In genomic region chr11:98322159-98322558, GRCm38 (mm10) we compare ENCODE assay signal across 19 mouse cellular contexts. TPM values are rescaled to one million over a fixed set of nuclear protein-coding genes. Genes with fewer than 3 reads are reported as not detected.
DNase-seq lines count a peak whose midpoint lies in the region; ATAC-seq and TF ChIP-seq lines count a peak whose summit lies in the region.
"Had no signal": no experiment of that assay in that cellular context is flagged by ENCODE, and none has a peak within 500 bp of the region (broad histone marks: within the 10 kb centered on the region; RNA-seq: fewer than 3 reads in every experiment).

No protein-coding gene starts in this region.

- no peak overlapping the region for H3K4me3 ChIP-seq in layer of hippocampus, adult 2 months
- H3K4me3 ChIP-seq: embryonic facial prominence, embryonic 10.5 days; heart, embryonic 12.5 days; hindbrain, embryonic 10.5 days; intestine, embryonic 15.5 days had no signal

- ATAC-seq in granulocyte monocyte progenitor cell, adult 5-6 weeks (replicated peaks; ENCODE audit: poor library complexity, severe bottlenecking) = no peak
- ATAC-seq: intestine, embryonic 15.5 days had no signal

- no peak for TF ChIP-seq CTCF in layer of hippocampus, adult 2 months (conservative IDR thresholded peaks at IDR 0.05)

- H3K27ac ChIP-seq in layer of hippocampus, adult 2 months = peak overlapping the region; percentile 65; the same call in 1 of the 2 replicates
- H3K27ac ChIP-seq: embryonic facial prominence, embryonic 10.5 days; hindbrain, embryonic 10.5 days; hindbrain, embryonic 14.5 days; intestine, embryonic 15.5 days had no signal

- peak; percentile 63 for DNase-seq in cerebellum, adult 11-12 months
- no peak for DNase-seq in cerebellum, postnatal 4 days (ENCODE audit: low spot score in 2 of 2)
- DNase-seq in cerebellum, postnatal 10 days = peak; percentile 54 to 56
- no peak for DNase-seq in cerebellum, postnatal 36 days
- DNase-seq in layer of hippocampus, adult 2 months (ENCODE audit: low spot score in 2 of 2) = no peak
- no peak for DNase-seq in layer of hippocampus, postnatal 10 days (ENCODE audit: low spot score in 2 of 2)
- DNase-seq: adrenal gland, postnatal 10 days; gastrocnemius, postnatal 14 days; kidney, adult 18-20 months had no signal

RNA-seq across cellular contexts. Expression of gene Neurod2, which starts 7.3 kb away (rescaled TPM):
- 100 to 1,000 TPM; 163 to 165 TPM for total RNA-seq in layer of hippocampus, adult 2 months (2021)
- total RNA-seq in layer of hippocampus, postnatal 10 days (2021) = 100 to 1,000 TPM; 114 to 118 TPM
- total RNA-seq in granulocyte monocyte progenitor cell, adult 5-6 weeks (2014; fragmentation: Nextera tagmentation) = not detected in 2 replicates
- total RNA-seq in granulocyte monocyte progenitor cell, adult 5-6 weeks (2017) = not detected in 2 replicates
- total RNA-seq: adrenal gland, postnatal 10 days; gastrocnemius, adult 18-20 months; gastrocnemius, postnatal 14 days; heart, adult 8-10 months; heart, postnatal 25 days; MEL had no signal

RNA-seq across cellular contexts. Expression of gene Ppp1r1b, which starts 26.0 kb away (rescaled TPM):
- 10 to 100 TPM; 55.9 to 56.2 TPM for total RNA-seq in layer of hippocampus, adult 2 months (2021)
- total RNA-seq in layer of hippocampus, postnatal 10 days (2021) = 10 to 100 TPM; 17.5 to 24.1 TPM
- total RNA-seq in granulocyte monocyte progenitor cell, adult 5-6 weeks (2014; fragmentation: Nextera tagmentation) = not detected in 2 replicates
- total RNA-seq in granulocyte monocyte progenitor cell, adult 5-6 weeks (2017) = not detected in 2 replicates

RNA-seq across cellular contexts. Expression of gene Stard3, which starts 36.0 kb away (rescaled TPM):
- total RNA-seq in layer of hippocampus, adult 2 months (2021) = 10 to 100 TPM; 32.9 to 35.5 TPM
- 10 to 100 TPM; 19.2 to 19.5 TPM for total RNA-seq in layer of hippocampus, postnatal 10 days (2021)
- total RNA-seq in granulocyte monocyte progenitor cell, adult 5-6 weeks (2014; fragmentation: Nextera tagmentation) = 18.4 and 24.9 TPM in 2 replicates
- total RNA-seq in granulocyte monocyte progenitor cell, adult 5-6 weeks (2017) = 18.2 and 27.8 TPM in 2 replicates

Comparison
In these comparisons a context has a peak if more than half of its experiments do, and no peak if none do; other contexts are left out.
1. DNase-seq: peak in cerebellum, adult 11-12 months (single experiment) and cerebellum, postnatal 10 days (2 of 2); none in cerebellum, postnatal 4 days (0 of 2), cerebellum, postnatal 36 days (0 of 2), layer of hippocampus, adult 2 months (0 of 2) and layer of hippocampus, postnatal 10 days (0 of 2).
2. RNA of gene Neurod2, which starts 7.3 kb away (total RNA-seq): 163 to 165 TPM in layer of hippocampus, adult 2 months and 114 to 118 TPM in layer of hippocampus, postnatal 10 days; not detected in granulocyte monocyte progenitor cell, adult 5-6 weeks; every median in the first group is over 100 times any median in the second.
3. RNA of gene Ppp1r1b, which starts 26.0 kb away (total RNA-seq): 55.9 to 56.2 TPM in layer of hippocampus, adult 2 months and 17.5 to 24.1 TPM in layer of hippocampus, postnatal 10 days; not detected in granulocyte monocyte progenitor cell, adult 5-6 weeks; every median in the first group is over 10 times any median in the second.